Mouse (Mus musculus) lung, embryonic 16.5 days (tissue): ENCODE results near the gene Fndc3b. TPM values are rescaled to one million over a fixed set of nuclear protein-coding genes. Genes with fewer than 3 reads are reported as not detected.

Source experiments
- ATAC-seq: fragments of 200-750 bp; cut with Nextera tagmentation; 2 replicates; pipeline ENCODE4 v1.8.0; 2017; ENCODE audit warnings: low read depth, mild to moderate bottlenecking, moderate library complexity
- H3K27ac ChIP-seq: fragments of 300-500 bp; sonication (generic); 2 replicates; pipeline ENCODE4 v1.5.1; 2014; ENCODE audit warnings: mild to moderate bottlenecking, control low read depth, low read length
- H3K27me3 ChIP-seq: fragments of 300-500 bp; sonication (generic); 2 replicates; pipeline ENCODE4 v1.6.1; 2014; ENCODE audit warnings: low read depth, low read length, mixed read lengths; ENCODE audit not compliant: control insufficient read depth, insufficient read depth
- H3K36me3 ChIP-seq: fragments of 300-500 bp; sonication (generic); 2 replicates; pipeline ENCODE4 v1.6.1; 2014; ENCODE audit warnings: low read length; ENCODE audit not compliant: control insufficient read depth, insufficient read depth
- H3K4me1 ChIP-seq: fragments of 300-500 bp; sonication (generic); replicated peaks from 2 replicates; pipeline ENCODE4 v1.6.1; 2014; ENCODE audit warnings: low read length, mixed read lengths; ENCODE audit not compliant: control insufficient read depth, insufficient read depth
- H3K4me2 ChIP-seq: fragments of 300-500 bp; sonication (generic); 2 replicates; pipeline ENCODE4 v1.6.1; 2014; ENCODE audit warnings: low read depth, low read length, control low read depth
- H3K4me3 ChIP-seq: fragments of 300-500 bp; sonication (generic); 2 replicates; pipeline ENCODE4 v1.5.1; 2014; ENCODE audit warnings: mild to moderate bottlenecking, low read length, control low read depth
- H3K9ac ChIP-seq: fragments of 300-500 bp; sonication (generic); 2 replicates; pipeline ENCODE4 v1.6.1; 2014; ENCODE audit warnings: low read length, control low read depth
- H3K9me3 ChIP-seq: fragments of 300-500 bp; sonication (generic); 2 replicates; pipeline ENCODE4 v1.6.1; 2016; ENCODE audit warnings: low read length; ENCODE audit not compliant: control insufficient read depth
- WGBS: fragments of 180-500 bp; shearing (Covaris S2); extraction: QIAGEN DNeasy Blood & Tissue Kit; methylation state at CpG from one replicate; pipeline ENCODE4 v1.1.7; 2014; 5-methylcytosine and 5-hydroxymethylcytosine counted together
- polyA plus RNA-seq: library from polyadenylated mRNA; unstranded; fragments of >200 nt; fragmentation: Nextera tagmentation; extraction: Ambion mirVana; gene quantifications from 2 replicates; pipeline ENCODE4 v1.2.1, GENCODE M21; 2015

Fndc3b gene
- polyA plus RNA-seq, 1 experiment from 2014 or later: 36.3 TPM

- no peak overlapping the region for H3K9ac ChIP-seq
- no peak overlapping the region for H3K4me3 ChIP-seq
- H3K4me2 ChIP-seq: no peak overlapping the region
- no peaks in the 10 kb centered on the region for H3K27me3 ChIP-seq
- H3K27ac ChIP-seq: no peak overlapping the region
- H3K36me3 ChIP-seq: no peaks in the 10 kb centered on the region
- no peaks in the 10 kb centered on the region for H3K9me3 ChIP-seq
- peaks cover 7% of the 10 kb centered on the region; the same call in 1 of the 2 replicates for H3K4me1 ChIP-seq
- no peak for ATAC-seq
- WGBS: 77% methylated on average over 7 of the region's 7 CpGs
These were observed 29.0 kb upstream of the Fndc3b start for GRCm38 (mm10) chr3:27740136-27740535.

DNA sequence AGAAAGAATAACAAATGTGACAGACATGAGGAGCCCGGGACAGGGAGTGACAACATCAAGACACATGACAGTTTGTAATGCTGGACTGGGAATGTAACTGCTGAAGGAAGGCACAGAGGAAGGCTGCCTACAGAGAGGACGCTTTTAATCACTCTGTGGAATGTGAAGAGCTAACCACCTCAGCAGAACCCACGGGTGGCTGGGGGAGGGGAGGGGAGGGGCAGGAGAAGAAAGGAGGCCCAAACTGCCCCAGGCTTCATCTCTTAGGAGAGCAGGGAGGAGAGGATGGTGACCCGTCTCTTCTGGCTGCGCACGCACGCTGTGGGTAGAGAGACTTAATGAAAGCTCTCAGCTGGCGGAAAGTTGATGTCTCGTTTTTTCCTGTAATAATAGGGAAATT lies 25.1 kb upstream of the Fndc3b start:
- no peak overlapping the region for H3K4me3 ChIP-seq
- H3K27me3 ChIP-seq: no peaks in the 10 kb centered on the region
- peaks cover 2% of the 10 kb centered on the region; the same call in 1 of the 2 replicates for H3K4me1 ChIP-seq
- peak overlapping the region; percentile 30 for H3K4me2 ChIP-seq
- H3K27ac ChIP-seq: 0 out of 2 replicates have a peak overlapping the region, but pooled peaks have one; percentile 34
- peak; percentile 68 for ATAC-seq
- no peaks in the 10 kb centered on the region for H3K36me3 ChIP-seq
- H3K9me3 ChIP-seq: no peaks in the 10 kb centered on the region
- WGBS: 22% methylated on average over 9 of the region's 9 CpGs
- H3K9ac ChIP-seq: no peak overlapping the region; the same call in 1 of the 2 replicates

GRCm38 (mm10) chr3:27735113-27735512 lies 24.0 kb upstream of the Fndc3b start:
- H3K9me3 ChIP-seq: no peaks in the 10 kb centered on the region
- peak overlapping the region; percentile 34; the same call in 1 of the 2 replicates for H3K27ac ChIP-seq
- 66% methylated on average over 5 of the region's 5 CpGs for WGBS
- no peak overlapping the region for H3K4me2 ChIP-seq
- no peak for ATAC-seq
- H3K4me3 ChIP-seq: no peak overlapping the region
- no peak overlapping the region for H3K9ac ChIP-seq
- no peaks in the 10 kb centered on the region for H3K36me3 ChIP-seq
- peaks cover 2% of the 10 kb centered on the region; the same call in 1 of the 2 replicates for H3K4me1 ChIP-seq
- H3K27me3 ChIP-seq: no peaks in the 10 kb centered on the region

- 46% methylated on average over 8 of the region's 8 CpGs for WGBS
- H3K27ac ChIP-seq: peak overlapping the region; percentile 70
- ATAC-seq: peak; percentile 86
These were observed 18.0 kb upstream of the Fndc3b start for GRCm38 (mm10) chr3:27728798-27729782.

GRCm38 (mm10) chr3:27728176-27728575 lies 17.1 kb upstream of the Fndc3b start:
- Histone ChIP-seq H3K4me1 (peaks cover 9% of the 10 kb centered on the region), H3K4me2 (no peak overlapping the region), H3K9me3 (no peaks in the 10 kb centered on the region), H3K27ac (peak overlapping the region; percentile 70), H3K27me3 (no peaks in the 10 kb centered on the region), H3K36me3 (no peaks in the 10 kb centered on the region), H3K4me3 (no peak overlapping the region), H3K9ac (no peak overlapping the region)
- ATAC-seq: 0 out of 2 replicates have a peak, but pooled peaks have one; percentile 24
- 7% methylated on average over 7 of the region's 7 CpGs for WGBS

More at GRCm38 (mm10) chr3:27728798-27729782, 18.0 kb upstream of the Fndc3b start:
- Histone ChIP-seq H3K4me3 (no peak overlapping the region), H3K36me3 (no peaks in the 10 kb centered on the region), H3K9me3 (no peaks in the 10 kb centered on the region), H3K4me2 (no peak overlapping the region), H3K4me1 (peaks cover 6% of the 10 kb centered on the region), H3K9ac (no peak overlapping the region), H3K27me3 (no peaks in the 10 kb centered on the region)

GRCm38 (mm10) chr3:27725752-27726151 lies 14.6 kb upstream of the Fndc3b start:
- Histone ChIP-seq H3K36me3 (no peaks in the 10 kb centered on the region), H3K27me3 (no peaks in the 10 kb centered on the region), H3K4me2 (no peak overlapping the region), H3K9ac (no peak overlapping the region), H3K27ac (peak overlapping the region; percentile 10; the same call in 1 of the 2 replicates), H3K4me1 (peaks cover 9% of the 10 kb centered on the region), H3K4me3 (no peak overlapping the region), H3K9me3 (no peaks in the 10 kb centered on the region)
- no peak for ATAC-seq
- WGBS: 69% methylated on average over 6 of the region's 6 CpGs

GRCm38 (mm10) chr3:27724208-27724607 lies 13.1 kb upstream of the Fndc3b start:
- ATAC-seq: no peak
- Histone ChIP-seq H3K36me3 (no peaks in the 10 kb centered on the region), H3K4me1 (peaks cover 9% of the 10 kb centered on the region), H3K27ac (no peak overlapping the region), H3K27me3 (no peaks in the 10 kb centered on the region), H3K9ac (no peak overlapping the region), H3K4me2 (peak overlapping the region; percentile 13; the same call in 1 of the 2 replicates), H3K4me3 (no peak overlapping the region), H3K9me3 (no peaks in the 10 kb centered on the region)
- whole genome bisulfite sequencing: 33% methylated on average over 8 of the region's 8 CpGs

- no peak overlapping the region for H3K4me2 ChIP-seq
- WGBS: 67% methylated on average over 5 of the region's 5 CpGs
These were observed 7.8 kb upstream of the Fndc3b start for GRCm38 (mm10) chr3:27718829-27719365.

DNA sequence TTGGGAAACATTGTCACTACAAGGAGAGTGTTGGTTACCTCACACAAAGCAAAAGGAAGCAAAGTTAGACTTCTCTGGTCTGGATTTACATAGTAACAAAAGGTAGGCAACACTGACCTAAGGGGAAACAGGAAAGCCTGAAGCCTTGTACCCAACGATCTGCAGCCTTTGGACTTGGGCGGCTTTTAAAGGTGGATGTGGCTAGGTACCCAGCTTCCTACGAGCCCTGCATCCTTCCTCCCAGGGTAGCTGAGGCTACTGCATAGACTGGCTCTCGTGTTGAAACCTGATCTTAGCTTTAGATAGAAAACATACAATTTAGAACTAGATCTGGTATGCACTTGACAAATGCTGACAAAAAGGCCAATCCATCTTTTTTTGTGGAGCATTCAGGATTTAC lies 2.9 kb upstream of the Fndc3b start:
- Histone ChIP-seq H3K9ac (no peak overlapping the region), H3K36me3 (no peaks in the 10 kb centered on the region), H3K4me1 (no peaks in the 10 kb centered on the region), H3K27ac (no peak overlapping the region), H3K27me3 (no peaks in the 10 kb centered on the region), H3K4me2 (no peak overlapping the region), H3K9me3 (no peaks in the 10 kb centered on the region), H3K4me3 (no peak overlapping the region)
- 53% methylated on average over 4 of the region's 4 CpGs for WGBS
- no peak for ATAC-seq

More at GRCm38 (mm10) chr3:27718829-27719365, 7.8 kb upstream of the Fndc3b start:
- no peaks in the 10 kb centered on the region for H3K36me3 ChIP-seq
- no peak for ATAC-seq
- no peak overlapping the region for H3K9ac ChIP-seq
- H3K9me3 ChIP-seq: no peaks in the 10 kb centered on the region
- H3K27ac ChIP-seq: no peak overlapping the region
- no peak overlapping the region for H3K4me3 ChIP-seq
- H3K4me1 ChIP-seq: peaks cover under 1% of the 10 kb centered on the region; the same call in 1 of the 2 replicates
- no peaks in the 10 kb centered on the region for H3K27me3 ChIP-seq
